Mouse (Mus musculus): ENCODE results near the gene Pkn1. TPM values are rescaled to one million over a fixed set of nuclear protein-coding genes. Genes with fewer than 3 reads are reported as not detected.

Pkn1 gene
- polyA plus RNA-seq, 1 experiment from 2014 or later: 33.6 TPM

- Histone ChIP-seq H3K27me3 (ENCODE audit: insufficient read depth, low read length) (no peaks in the 10 kb centered on the region), H3K9ac (replicated peaks; ENCODE audit: low read length) (peak overlapping the region; percentile 38; the same call in 1 of the 2 replicates), H3K4me3 (ENCODE audit: low read length) (peak overlapping the region; percentile 76), H3K9me3 (ENCODE audit: low read length) (no peaks in the 10 kb centered on the region), H3K36me3 (ENCODE audit: insufficient read depth, low read length) (peaks cover under 1% of the 10 kb centered on the region; the same call in 1 of the 2 replicates), H3K4me2 (replicated peaks; ENCODE audit: low read depth, low read length) (peak overlapping the region; percentile 57), H3K4me1 (ENCODE audit: insufficient read depth, low read length) (peaks cover 11% of the 10 kb centered on the region), H3K27ac (ENCODE audit: low read length) (0 out of 2 replicates have a peak overlapping the region, but pooled peaks have one; percentile 36)
- ATAC-seq (ENCODE audit: low FRiP score, low TSS enrichment): no peak
- WGBS: 17% methylated on average over 8 of the region's 8 CpGs
These were observed 15.7 kb upstream of the Pkn1 start for GRCm38 (mm10) chr8:83714676-83715030.

GRCm38 (mm10) chr8:83707554-83707953 is 8.6 kb upstream of the Pkn1 start:
- Histone ChIP-seq H3K9ac (replicated peaks; ENCODE audit: low read length) (no peak overlapping the region), H3K4me1 (ENCODE audit: insufficient read depth, low read length) (no peaks in the 10 kb centered on the region), H3K36me3 (ENCODE audit: insufficient read depth, low read length) (no peaks in the 10 kb centered on the region), H3K9me3 (ENCODE audit: low read length) (no peaks in the 10 kb centered on the region), H3K27me3 (ENCODE audit: insufficient read depth, low read length) (no peaks in the 10 kb centered on the region), H3K4me2 (replicated peaks; ENCODE audit: low read depth, low read length) (no peak overlapping the region), H3K4me3 (ENCODE audit: low read length) (no peak overlapping the region), H3K27ac (ENCODE audit: low read length) (no peak overlapping the region)
- WGBS: 80% methylated on average over 8 of the region's 8 CpGs
- ATAC-seq (ENCODE audit: low FRiP score, low TSS enrichment): no peak

DNA sequence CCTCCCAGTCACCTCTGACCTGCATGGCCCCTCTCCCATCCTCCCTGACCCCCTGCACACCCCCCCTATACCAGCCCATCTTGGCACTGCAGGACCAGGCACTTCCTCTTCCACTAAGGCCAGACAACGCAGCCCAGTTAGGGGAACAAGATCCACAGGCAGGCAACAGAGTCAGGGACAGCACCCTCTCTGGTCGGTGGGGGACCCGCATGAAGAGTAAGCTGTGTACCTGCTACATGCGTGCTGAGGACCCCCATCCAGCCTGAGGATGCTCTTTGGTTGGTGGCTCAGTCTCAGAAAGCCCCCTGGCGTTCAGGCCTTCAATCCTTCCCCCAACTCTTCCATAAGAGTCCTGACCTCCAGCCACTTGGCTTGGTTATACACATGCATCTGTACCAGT is 7.4 kb upstream of the Pkn1 start:
- WGBS: 65% methylated on average over 5 of the region's 5 CpGs
- ATAC-seq (ENCODE audit: low FRiP score, low TSS enrichment): no peak

DNA sequence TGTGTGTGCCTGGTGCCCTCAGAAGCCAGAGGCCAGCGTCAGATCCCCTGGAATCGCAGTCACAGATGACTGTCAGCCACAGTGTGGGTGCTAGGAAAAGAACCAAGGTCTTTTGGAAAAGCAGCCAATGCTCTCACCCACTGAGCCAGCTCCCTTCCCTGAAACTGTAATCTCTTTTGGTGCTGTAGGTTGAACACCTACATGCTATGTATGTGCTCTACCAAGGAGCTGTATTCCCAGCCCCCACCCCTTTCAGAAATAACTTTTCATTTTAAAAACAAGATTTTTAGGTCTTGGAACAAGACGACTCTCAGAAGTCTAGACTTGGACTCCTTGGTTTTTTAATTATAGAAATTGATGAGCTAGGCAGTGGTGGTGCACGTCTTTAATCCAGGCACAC is 4.4 kb upstream of the Pkn1 start:
- Histone ChIP-seq H3K9me3 (ENCODE audit: low read length) (0 out of 2 replicates have a peak, but pooled peaks cover 3% of the 10 kb centered on the region), H3K4me1 (ENCODE audit: insufficient read depth, low read length) (peaks cover 12% of the 10 kb centered on the region), H3K27ac (ENCODE audit: low read length) (no peak overlapping the region), H3K4me2 (replicated peaks; ENCODE audit: low read depth, low read length) (no peak overlapping the region), H3K36me3 (ENCODE audit: insufficient read depth, low read length) (no peaks in the 10 kb centered on the region), H3K9ac (replicated peaks; ENCODE audit: low read length) (no peak overlapping the region), H3K4me3 (ENCODE audit: low read length) (no peak overlapping the region), H3K27me3 (ENCODE audit: insufficient read depth, low read length) (no peaks in the 10 kb centered on the region)
- WGBS: 82% methylated on average over 4 of the region's 4 CpGs
- ATAC-seq (ENCODE audit: low FRiP score, low TSS enrichment): no peak

More for the DNA sequence above, 7.4 kb upstream of the Pkn1 start:
- H3K27me3 ChIP-seq (ENCODE audit: insufficient read depth, low read length): no peaks in the 10 kb centered on the region
- no peaks in the 10 kb centered on the region for H3K36me3 ChIP-seq (ENCODE audit: insufficient read depth, low read length)
- H3K4me1 ChIP-seq (ENCODE audit: insufficient read depth, low read length): no peaks in the 10 kb centered on the region
- 0 out of 2 replicates have a peak, but pooled peaks cover 1% of the 10 kb centered on the region for H3K9me3 ChIP-seq (ENCODE audit: low read length)
- no peak overlapping the region for H3K27ac ChIP-seq (ENCODE audit: low read length)
- H3K9ac ChIP-seq (replicated peaks; ENCODE audit: low read length): no peak overlapping the region
- H3K4me3 ChIP-seq (ENCODE audit: low read length): no peak overlapping the region
- H3K4me2 ChIP-seq (replicated peaks; ENCODE audit: low read depth, low read length): no peak overlapping the region

- Histone ChIP-seq H3K4me1 (ENCODE audit: insufficient read depth, low read length) (peaks cover 33% of the 10 kb centered on the region), H3K9ac (replicated peaks; ENCODE audit: low read length) (no peak overlapping the region), H3K36me3 (ENCODE audit: insufficient read depth, low read length) (no peaks in the 10 kb centered on the region), H3K9me3 (ENCODE audit: low read length) (0 out of 2 replicates have a peak, but pooled peaks cover 3% of the 10 kb centered on the region), H3K27me3 (ENCODE audit: insufficient read depth, low read length) (no peaks in the 10 kb centered on the region), H3K27ac (ENCODE audit: low read length) (no peak overlapping the region), H3K4me3 (ENCODE audit: low read length) (no peak overlapping the region), H3K4me2 (replicated peaks; ENCODE audit: low read depth, low read length) (no peak overlapping the region)
- ATAC-seq (ENCODE audit: low FRiP score, low TSS enrichment): no peak
- 75% methylated on average over 9 of the region's 9 CpGs for WGBS
These were observed 1.6 kb upstream of the Pkn1 start for GRCm38 (mm10) chr8:83700423-83701085.

DNA sequence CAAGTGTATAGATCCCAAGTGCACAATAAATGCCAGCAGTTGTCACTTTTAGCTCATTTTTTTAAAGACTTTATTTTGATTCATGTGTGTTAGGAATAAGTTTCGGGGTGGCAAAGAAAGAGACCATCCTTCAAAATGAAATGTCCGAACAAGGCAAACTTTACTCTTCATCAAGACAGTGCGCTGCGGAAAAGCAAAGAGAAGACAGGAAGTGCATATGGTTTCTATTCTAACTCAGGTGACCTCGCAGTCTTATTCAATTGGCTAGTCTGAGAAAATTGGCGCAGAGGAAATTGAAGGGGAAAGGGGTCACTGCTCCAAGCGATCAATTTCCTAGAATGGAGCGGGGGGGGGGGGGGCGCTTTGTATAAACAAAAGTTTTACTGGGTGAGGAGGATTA is 587 bp upstream of the Pkn1 start:
- H3K9ac ChIP-seq (replicated peaks; ENCODE audit: low read length): peak overlapping the region; percentile 95
- 6% methylated on average over 9 of the region's 9 CpGs for WGBS

GRCm38 (mm10) chr8:83698291-83698660 is 703 bp downstream of the Pkn1 start:
- Histone ChIP-seq H3K9me3 (ENCODE audit: low read length) (0 out of 2 replicates have a peak, but pooled peaks cover 3% of the 10 kb centered on the region), H3K4me1 (ENCODE audit: insufficient read depth, low read length) (peaks cover 52% of the 10 kb centered on the region), H3K36me3 (ENCODE audit: insufficient read depth, low read length) (no peaks in the 10 kb centered on the region), H3K4me3 (ENCODE audit: low read length) (peak overlapping the region; percentile 75), H3K27me3 (ENCODE audit: insufficient read depth, low read length) (no peaks in the 10 kb centered on the region), H3K9ac (replicated peaks; ENCODE audit: low read length) (peak overlapping the region; percentile 95), H3K27ac (ENCODE audit: low read length) (peak overlapping the region; percentile 92), H3K4me2 (replicated peaks; ENCODE audit: low read depth, low read length) (peak overlapping the region; percentile 92)
- ATAC-seq (ENCODE audit: low FRiP score, low TSS enrichment): peak; percentile 24
- WGBS: under 1% methylated on average over 15 of the region's 15 CpGs

More for the DNA sequence above, 587 bp upstream of the Pkn1 start:
- H3K9me3 ChIP-seq (ENCODE audit: low read length): 0 out of 2 replicates have a peak, but pooled peaks cover 3% of the 10 kb centered on the region
- no peaks in the 10 kb centered on the region for H3K27me3 ChIP-seq (ENCODE audit: insufficient read depth, low read length)
- peak overlapping the region; percentile 92 for H3K4me2 ChIP-seq (replicated peaks; ENCODE audit: low read depth, low read length)
- H3K4me3 ChIP-seq (ENCODE audit: low read length): peak overlapping the region; percentile 75
- no peak for ATAC-seq (ENCODE audit: low FRiP score, low TSS enrichment)
- H3K4me1 ChIP-seq (ENCODE audit: insufficient read depth, low read length): peaks cover 42% of the 10 kb centered on the region
- peak overlapping the region; percentile 92 for H3K27ac ChIP-seq (ENCODE audit: low read length)
- H3K36me3 ChIP-seq (ENCODE audit: insufficient read depth, low read length): no peaks in the 10 kb centered on the region

- Histone ChIP-seq H3K9ac (replicated peaks; ENCODE audit: low read length) (peak overlapping the region; percentile 95), H3K9me3 (ENCODE audit: low read length) (0 out of 2 replicates have a peak, but pooled peaks cover 3% of the 10 kb centered on the region), H3K27ac (ENCODE audit: low read length) (peak overlapping the region; percentile 92), H3K4me1 (ENCODE audit: insufficient read depth, low read length) (peaks cover 52% of the 10 kb centered on the region), H3K4me3 (ENCODE audit: low read length) (peak overlapping the region; percentile 75), H3K4me2 (replicated peaks; ENCODE audit: low read depth, low read length) (peak overlapping the region; percentile 92), H3K27me3 (ENCODE audit: insufficient read depth, low read length) (no peaks in the 10 kb centered on the region), H3K36me3 (ENCODE audit: insufficient read depth, low read length) (peaks cover under 1% of the 10 kb centered on the region; the same call in 1 of the 2 replicates)
- WGBS: 29% methylated on average over 19 of the region's 19 CpGs
- no peak for ATAC-seq (ENCODE audit: low FRiP score, low TSS enrichment)
These were observed 1.4 kb downstream of the Pkn1 start for GRCm38 (mm10) chr8:83697374-83698220.

DNA sequence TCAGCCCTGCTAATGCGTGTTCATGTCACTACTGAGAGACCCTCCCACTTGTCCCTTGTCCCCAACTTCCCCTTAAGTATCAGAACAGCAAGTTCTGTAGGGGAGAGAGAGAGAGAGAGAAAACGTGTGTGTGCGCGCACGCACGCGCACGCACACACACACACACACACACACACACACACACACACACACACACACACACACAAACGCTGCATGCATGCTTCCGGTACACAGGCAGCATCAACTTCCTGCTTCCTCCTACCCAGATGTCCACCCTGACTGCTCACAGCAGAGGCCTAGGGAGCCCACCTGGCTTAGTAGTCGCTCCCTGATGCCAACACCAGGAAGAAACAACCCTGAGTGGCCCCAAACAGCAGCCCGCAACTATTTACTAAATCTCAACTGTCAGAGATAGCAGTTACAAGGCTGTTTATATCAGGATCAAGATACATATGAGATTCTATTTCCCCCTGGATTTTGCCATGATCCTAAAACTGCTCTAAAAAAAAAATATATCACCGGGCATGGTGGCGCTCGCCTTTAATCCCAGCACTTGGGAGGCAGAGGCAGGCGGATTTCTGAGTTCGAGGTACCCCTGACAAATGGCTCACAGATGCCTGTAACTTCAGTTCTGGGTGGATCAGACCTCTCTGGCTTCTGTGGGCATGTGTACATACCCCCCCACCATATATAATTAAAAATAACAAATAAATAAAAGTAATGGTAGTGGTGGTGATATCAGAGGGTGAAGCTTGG is 3.5 kb downstream of the Pkn1 start:
- WGBS: 84% methylated on average over 9 of the region's 17 CpGs
- Histone ChIP-seq H3K9ac (replicated peaks; ENCODE audit: low read length) (no peak overlapping the region), H3K4me1 (ENCODE audit: insufficient read depth, low read length) (peaks cover 52% of the 10 kb centered on the region)

More for the DNA sequence above, 3.5 kb downstream of the Pkn1 start:
- no peak overlapping the region for H3K4me3 ChIP-seq (ENCODE audit: low read length)
- no peak for ATAC-seq (ENCODE audit: low FRiP score, low TSS enrichment)
- peak overlapping the region; percentile 12; the same call in 1 of the 2 replicates for H3K27ac ChIP-seq (ENCODE audit: low read length)
- no peaks in the 10 kb centered on the region for H3K9me3 ChIP-seq (ENCODE audit: low read length)
- H3K27me3 ChIP-seq (ENCODE audit: insufficient read depth, low read length): no peaks in the 10 kb centered on the region
- H3K36me3 ChIP-seq (ENCODE audit: insufficient read depth, low read length): peaks cover 21% of the 10 kb centered on the region
- no peak overlapping the region for H3K4me2 ChIP-seq (replicated peaks; ENCODE audit: low read depth, low read length)

Measured in kidney, embryonic 16.5 days (tissue).